Mouse (Mus musculus): ENCODE data around the gene H13.

The H13 gene

DNA sequence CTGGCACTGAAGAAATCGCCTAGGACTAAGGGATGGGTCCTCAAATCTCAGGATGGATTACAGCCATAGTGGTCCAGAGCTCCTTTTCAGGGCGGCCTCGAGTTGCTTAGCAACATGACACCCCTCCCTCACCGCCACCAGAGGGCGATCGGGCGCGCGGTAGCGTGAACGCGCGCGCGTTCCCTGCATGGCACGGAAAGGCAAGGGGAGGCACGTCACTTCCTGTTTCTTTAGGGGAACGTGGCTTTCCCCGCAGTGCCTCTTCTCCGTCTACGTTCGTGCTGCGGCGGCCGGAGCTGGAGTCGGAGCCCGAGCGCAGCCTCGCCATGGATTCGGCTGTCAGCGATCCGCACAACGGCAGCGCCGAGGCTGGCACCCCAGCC lies at the start of gene H13:
Gene H13, plus strand, starts transcription at position 206 of the 383 bp plus-strand sequence.
- peak; percentile 90 for DNase-seq (ENCODE audit: low spot score)

GRCm38 (mm10) chr2:152620367-152621134 lies 48.7 kb upstream of the H13 start:
- no peak for DNase-seq (ENCODE audit: low spot score)

DNA sequence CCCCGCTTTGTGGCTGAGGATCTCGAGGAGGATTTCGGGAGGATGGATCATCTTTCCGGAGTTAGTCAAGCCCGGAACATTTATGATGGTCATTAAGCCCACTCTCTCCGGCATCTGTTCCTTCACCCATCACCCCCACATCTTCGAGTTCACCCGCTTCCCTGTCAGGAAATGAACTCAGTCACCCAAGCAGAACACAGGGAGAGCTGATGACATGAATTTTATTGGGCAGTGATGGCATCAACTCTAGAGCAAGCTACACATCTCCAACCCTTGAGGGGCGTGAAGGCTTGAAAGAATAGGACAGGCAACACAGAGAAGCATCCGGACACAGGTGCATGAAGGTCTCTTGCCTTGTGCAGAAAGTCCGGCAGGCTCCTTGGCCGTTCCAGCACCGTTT lies 47.1 kb upstream of the H13 start:
- no peak for DNase-seq (ENCODE audit: low spot score)

DNA sequence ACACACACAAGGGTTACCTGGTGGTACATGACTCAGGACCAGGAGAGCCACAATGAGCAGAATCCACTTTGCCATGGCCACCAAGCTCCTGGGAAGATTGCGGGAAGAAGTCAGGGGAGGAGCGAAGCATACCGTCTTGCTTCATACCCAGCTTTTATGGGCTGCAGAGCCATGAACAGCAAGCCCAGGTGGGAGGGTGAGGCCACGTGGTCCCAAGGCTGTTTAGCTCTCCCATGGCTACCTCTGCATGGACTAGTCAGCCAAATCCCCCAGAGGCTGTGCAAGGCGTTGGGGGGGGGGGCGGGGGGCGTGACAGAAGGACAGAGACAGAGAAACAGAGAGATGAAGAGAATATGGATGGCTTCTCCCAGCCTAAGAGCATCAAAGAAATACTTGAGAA lies 46.3 kb upstream of the H13 start, which contains the start of gene Defb25:
Gene Defb25, minus strand, starts transcription at position 101 of the 400 bp plus-strand sequence.
- DNase-seq (ENCODE audit: low spot score) = no peak

DNA sequence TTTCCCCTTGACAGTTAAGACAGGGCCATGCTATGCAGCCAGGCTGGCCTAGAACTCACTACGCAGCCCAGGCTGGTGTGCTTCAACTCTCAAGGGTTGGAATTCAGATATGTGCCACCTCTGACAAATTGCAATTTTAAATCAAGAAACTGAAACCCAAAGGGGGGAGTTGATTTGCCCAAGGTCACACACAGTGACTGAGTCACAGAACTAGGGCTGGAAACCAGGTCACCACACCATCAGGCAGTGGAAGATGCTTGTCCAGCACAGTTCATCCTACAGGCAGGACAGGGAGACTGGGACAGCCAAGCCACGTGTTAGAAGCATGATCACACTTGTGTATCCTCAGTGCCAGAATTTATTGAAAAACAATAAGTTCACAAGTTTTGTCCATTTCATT lies 44.7 kb upstream of the H13 start:
- DNase-seq (ENCODE audit: low spot score) = no peak

DNA sequence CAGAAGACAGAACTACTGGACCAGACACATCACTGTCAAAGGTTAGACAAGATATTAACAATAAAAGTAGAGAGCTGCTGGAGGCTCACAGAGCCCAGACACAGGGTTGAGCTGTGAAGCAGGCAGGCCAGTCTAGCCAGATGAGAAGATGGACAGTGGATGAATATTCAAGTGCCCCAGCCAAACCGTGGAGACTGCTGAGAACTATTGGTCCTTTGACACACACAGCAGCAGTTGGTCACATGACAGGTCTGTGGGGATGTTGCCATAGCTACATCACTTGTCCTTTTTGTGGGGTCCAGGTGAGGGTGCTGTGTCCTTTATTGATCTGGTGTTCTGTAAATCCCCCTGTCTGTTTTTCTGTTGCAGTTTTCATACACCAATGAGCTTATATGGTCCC lies 44.0 kb upstream of the H13 start:
- no peak for DNase-seq (ENCODE audit: low spot score)

DNA sequence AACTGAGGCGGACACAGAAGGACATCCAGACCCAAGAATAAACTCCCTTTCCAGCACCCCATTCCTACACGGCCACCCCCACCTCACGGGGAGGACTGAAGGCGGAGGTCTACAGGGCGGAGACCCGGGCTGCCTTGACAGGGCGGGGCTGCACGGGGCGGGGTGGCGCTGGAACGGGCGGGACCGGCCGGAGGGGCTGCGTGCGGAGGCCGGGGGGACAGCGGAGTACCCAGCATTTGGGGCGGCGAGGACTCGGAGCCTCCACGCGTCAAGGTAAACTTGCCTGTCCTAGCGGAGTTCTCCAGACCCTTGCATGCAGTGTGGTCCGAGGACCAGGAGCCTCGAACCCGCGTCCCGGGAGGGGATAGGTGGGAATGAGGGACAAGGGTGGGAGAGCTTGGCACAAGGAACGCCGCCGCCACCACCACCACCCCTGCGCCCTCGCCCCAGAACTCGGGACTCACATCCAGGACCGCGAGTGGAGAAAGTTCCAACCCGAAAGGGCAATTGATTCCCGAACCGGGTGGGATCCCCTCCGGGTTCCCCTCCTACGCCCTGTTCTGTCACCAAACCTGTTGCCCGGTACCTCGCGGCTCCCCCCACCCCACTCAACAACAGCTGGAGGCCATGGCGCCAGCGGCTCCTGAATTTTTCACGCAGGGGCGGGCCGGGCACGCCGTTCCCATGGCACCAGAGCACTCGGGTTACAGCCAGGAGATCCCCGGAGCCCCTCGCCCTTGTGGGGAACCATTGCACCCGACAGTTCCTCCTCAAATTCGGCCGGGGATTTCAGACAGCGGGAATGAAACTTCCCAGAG lies 42.3 kb upstream of the H13 start, which contains the start of gene Rem1:
Gene Rem1, plus strand, starts transcription at position 178 of the 818 bp plus-strand sequence.
- no peak for DNase-seq (ENCODE audit: low spot score)

DNA sequence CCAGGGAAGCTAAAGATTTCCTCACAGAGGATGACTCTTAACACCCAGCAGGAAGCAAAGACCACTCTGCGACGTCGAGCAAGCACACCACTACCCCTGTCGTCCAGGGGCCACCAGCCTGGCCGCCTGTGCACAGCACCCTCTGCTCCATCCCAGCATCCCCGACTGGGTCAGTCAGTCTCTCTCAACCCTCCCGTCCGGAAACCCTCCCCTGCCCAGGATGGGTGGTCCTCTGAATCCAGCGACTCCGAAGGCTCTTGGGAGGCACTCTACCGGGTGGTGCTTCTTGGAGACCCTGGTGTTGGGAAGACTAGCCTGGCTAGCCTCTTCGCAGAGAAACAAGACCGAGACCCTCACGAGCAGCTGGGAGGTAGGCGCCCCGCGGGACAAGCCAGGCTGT lies 41.2 kb upstream of the H13 start:
- DNase-seq (ENCODE audit: low spot score) = no peak

DNA sequence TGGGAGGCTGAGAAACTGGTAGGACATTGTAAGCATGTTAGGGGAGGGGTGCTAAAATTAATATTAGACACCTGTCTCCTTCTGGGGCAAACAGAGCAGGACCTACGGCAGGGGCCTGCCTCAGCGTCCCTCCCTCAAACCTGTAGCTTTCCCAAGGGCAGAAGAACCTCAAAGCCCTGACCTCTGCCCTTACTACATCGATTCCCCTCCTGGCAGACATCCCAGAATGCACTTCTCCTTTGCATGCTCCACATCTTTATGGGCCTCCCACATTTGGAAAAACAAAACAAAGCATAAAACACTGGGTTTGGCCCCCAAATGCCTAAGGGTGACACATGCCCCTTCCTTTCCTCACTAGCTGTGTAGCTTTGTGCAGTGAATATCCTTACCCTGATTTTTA lies 40.0 kb upstream of the H13 start:
- DNase-seq (ENCODE audit: low spot score) = no peak

DNA sequence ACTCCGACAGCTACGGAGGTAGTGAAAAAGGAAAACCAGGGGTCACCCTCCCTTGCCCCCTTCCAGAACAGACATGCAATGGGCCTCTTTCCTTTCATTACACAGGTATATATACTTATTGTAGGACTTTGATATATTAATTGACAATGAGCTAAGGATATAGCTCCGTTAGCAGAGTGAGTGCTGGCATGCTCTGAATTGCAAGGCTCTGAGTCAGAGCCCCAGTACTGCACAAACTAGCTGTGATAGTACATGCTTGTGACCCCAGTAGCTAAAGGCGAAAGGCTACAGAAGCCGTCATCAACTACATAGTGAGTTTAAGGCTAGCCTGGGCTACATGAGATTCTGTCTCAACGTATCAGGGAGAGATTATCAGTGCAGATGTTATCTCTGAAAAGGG lies 39.4 kb upstream of the H13 start:
- no peak for DNase-seq (ENCODE audit: low spot score)

DNA sequence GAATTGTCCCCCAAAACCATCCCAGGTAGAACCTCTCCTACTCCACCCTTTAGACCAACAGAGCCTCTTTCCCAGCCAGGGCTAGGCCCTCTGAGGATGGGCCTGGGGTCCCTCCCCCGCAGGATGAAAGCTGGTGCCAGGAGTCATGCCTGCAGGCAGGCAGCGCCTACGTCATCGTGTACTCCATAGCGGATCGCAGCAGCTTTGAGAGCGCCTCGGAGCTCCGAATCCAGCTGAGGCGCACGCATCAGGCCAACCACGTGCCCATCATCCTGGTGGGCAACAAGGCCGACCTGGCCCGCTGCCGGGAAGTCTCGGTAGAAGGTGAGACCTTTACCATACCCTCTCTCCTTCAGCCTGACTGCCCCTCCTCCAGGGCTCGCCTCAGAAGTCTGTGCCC lies 35.9 kb upstream of the H13 start:
- DNase-seq (ENCODE audit: low spot score) = peak; percentile 23

GRCm38 (mm10) chr2:152634311-152634710 lies 35.0 kb upstream of the H13 start:
- peak; percentile 34 for DNase-seq (ENCODE audit: low spot score)

DNA sequence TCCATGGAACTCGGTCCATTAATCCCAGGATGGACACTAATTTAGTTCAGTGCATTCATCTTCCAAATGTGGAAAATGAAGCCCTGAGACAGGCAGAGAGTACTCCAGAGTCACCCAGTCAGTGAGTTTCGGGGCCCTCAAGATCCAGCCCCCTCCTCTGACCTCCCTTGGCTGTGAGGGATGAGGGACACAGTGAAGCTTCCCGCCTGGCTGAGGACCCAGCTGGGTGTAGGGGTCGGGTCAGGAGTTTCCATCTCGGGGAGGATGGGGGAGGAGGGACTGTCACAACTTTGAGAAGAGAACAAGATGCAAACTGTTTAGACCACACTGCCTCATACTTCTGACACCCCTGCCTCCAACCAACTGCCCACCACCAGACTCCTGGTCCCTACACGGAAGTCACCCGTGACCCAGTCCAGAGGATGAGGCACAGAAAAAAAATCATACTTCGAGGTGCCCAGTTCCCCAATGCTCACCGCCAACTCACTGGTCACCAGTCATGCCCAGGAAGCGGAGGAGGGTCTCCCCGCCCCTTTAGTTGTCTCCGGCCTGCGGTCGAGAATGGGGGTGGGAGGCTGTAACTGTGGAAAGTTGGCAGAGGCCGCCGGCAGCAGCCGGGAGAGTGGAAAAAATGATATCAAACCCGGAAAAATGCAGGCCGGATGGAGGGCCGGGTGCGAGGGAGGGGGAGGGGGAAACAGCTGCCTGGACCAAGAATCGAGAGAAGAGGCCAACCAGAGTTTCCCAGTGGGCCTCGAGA lies 32.8 kb upstream of the H13 start:
- peak; percentile 59 for DNase-seq (ENCODE audit: low spot score)

DNA sequence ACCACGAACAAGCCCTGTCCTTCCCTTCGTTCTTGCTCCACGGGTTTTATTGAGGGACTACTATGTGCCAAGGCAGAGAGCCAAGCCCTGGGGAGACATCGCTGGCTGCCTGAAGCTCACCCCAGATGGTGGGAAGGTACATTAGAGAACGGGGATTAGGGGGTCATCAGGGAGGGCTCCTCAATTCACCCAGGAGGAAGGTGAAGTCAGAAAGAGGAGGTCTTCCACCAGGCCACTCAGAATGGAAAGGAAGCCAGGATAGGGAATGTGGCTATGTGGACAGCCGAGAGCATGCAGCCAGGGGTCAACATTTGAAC lies 32.3 kb upstream of the H13 start:
- DNase-seq (ENCODE audit: low spot score) = no peak

DNA sequence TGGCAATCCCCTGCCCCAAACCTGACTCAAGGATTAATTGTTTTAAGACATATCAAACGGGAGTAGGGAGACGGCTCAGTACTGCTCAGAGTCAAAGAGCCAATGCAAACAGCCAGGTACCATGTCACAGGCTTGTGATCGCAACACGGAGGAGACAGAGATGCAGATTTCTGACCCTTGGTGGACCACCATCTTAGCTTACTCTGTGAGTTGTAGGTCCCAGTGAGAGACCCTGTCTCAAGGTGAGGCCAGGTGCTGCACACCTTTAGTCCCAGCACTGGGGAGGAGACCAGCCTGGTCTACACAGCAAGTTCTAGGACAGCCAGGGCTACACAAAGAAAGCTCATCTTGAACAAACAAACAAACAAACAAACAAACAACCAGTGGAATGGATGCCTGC lies 31.9 kb upstream of the H13 start:
- no peak for DNase-seq (ENCODE audit: low spot score)

DNA sequence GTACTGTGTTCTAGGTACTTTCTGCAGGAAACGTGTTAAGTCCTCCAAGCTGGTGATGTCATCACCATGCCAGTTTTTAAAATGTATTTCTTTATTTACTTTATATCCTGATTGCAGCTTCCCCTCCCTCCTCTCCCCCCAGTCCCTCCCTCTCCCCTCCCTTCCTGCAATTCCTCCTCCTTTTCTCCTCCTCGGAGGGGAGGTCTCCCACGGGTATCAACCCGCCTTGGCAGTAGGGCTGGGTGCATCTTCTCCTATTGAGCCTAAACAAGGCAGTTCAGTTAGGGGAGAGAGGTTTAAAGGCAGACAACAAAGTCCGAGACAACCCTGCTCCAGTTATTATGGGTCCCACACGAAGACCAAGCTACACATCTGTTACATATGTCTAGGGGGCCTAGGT lies 30.4 kb upstream of the H13 start:
- no peak for DNase-seq (ENCODE audit: low spot score)

GRCm38 (mm10) chr2:152639406-152640113 lies 29.7 kb upstream of the H13 start:
- DNase-seq (ENCODE audit: low spot score) = peak; percentile 73

GRCm38 (mm10) chr2:152652901-152653620 lies 16.2 kb upstream of the H13 start:
- no peak for DNase-seq (ENCODE audit: low spot score)

DNA sequence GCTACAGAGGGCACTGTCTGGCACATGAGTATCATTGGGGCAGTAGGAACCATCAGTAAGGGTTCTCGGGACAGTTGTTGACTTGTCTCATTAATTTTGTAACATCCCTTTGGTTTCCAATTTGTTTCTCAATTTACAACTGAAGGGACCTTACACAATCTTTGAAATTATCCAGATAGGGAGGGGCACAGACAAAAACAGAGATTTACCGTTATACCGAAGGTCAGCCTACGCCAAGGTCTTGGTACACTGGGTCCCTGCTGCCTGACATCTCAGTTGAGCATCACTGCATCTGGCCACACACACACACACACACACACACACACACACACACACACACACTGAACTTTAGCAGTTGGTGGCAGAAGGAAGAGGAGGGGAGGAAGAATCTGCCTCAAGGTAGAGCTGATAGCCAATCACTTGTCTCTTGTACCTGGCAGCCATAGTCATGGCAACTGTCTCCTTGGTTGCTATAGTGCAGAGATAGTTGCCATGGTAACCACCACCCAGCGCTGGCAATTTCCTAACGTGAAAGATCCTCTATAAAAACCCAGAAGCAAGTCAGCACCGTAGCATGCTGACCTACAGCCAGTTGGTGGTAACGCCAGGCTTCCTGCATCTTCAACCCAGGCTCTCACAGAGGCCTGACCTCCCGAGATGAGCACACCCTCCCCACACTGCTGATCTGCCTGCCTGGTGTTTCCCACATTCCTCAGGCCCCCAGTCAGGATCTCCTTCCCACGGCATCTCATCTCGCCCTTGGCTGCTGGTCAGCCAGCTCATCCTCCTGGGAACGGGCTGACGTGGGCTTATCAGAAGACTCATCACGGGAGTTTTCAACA lies 15.2 kb upstream of the H13 start:
- no peak for DNase-seq (ENCODE audit: low spot score)

DNA sequence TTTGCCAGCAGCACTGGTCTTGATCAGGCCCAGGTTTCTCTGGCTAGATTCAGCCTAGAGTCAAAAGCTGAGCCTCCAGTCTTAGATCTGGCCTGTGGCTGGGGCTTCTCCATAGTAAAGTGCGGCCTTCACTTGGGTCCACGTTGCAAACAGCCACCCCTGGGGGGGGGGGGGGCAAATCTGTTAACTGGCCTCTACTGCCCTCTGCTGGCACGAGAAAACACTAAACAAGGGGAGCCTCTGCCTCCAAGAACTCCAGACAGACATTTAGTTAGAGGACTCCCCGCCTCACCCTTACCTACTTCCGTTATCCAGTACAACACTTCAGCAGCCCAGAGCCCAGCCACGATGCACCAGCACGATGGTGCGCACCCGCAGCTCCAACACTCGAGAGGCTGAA lies 11.9 kb upstream of the H13 start:
- no peak for DNase-seq (ENCODE audit: low spot score)

DNA sequence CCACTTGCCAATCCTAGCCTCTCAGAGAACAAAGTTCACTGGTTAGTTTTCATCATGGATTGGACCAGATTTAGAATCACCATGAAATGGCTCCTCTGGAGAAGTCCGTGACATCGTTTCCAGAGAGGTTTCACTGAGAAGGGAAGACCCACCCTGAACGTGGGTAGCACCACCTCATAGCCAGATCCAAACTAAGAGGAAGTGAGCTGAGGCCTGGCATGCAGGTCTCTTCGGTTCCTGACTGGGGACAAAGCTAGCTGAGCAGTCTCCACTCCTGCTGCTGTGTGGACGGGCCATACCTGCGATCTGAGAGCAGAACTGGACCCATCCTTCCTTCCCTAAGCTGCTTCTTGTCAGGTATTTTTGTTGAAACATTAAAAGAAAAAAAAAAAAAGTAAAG lies 8.1 kb upstream of the H13 start:
- DNase-seq (ENCODE audit: low spot score) = no peak

Data from testis, postnatal 14 days (tissue).